Comparison of ENCODE assay signal across 14 mouse cellular contexts in the genomic region with DNA sequence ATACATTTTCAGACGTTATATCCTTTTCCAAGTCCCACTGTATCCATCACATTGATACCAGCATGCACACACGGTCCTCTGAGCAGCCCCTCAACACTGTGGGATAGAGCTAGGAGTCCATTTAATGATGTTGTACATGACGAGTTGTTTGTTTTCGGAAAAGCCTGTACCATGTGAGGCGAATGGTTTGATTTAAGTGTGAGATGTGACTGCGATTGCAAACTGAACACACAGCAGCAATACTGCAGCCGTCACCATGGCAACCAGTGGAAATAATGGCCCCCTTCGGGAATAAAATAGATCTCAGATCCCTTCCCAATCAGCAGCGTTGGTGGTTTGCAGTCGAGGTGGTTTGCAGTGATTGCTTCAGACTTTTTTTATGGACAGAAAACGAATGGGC.
A peak's percentile ranks its signal among the peaks of the same experiment; 100 is the strongest.
DNase-seq lines count a peak whose midpoint lies in the region; ATAC-seq and TF ChIP-seq lines count a peak whose summit lies in the region.
"Had no signal": no experiment of that assay in that cellular context is flagged by ENCODE, and none has a peak within 500 bp of the region (broad histone marks: within the 10 kb centered on the region; RNA-seq: fewer than 3 reads in every experiment).

No protein-coding gene starts in this region.

- H3K27me3 ChIP-seq in embryonic facial prominence, embryonic 14.5 days (replicated peaks; ENCODE audit: control insufficient read depth, insufficient read depth, low read length): no peaks in the 10 kb centered on the region
- H3K27me3 ChIP-seq in hindbrain, postnatal 0 days (ENCODE audit: insufficient read depth, low read length): no peaks in the 10 kb centered on the region
- H3K27me3 ChIP-seq in neural tube, embryonic 14.5 days (ENCODE audit: control insufficient read depth, insufficient read depth, low read length): no peaks in the 10 kb centered on the region
- H3K27me3 ChIP-seq: CH12.LX; heart, embryonic 15.5 days had no signal

- no peak for TF ChIP-seq CTCF in brain, embryonic 14.5 days (IDR thresholded peaks at IDR 0.05; ENCODE audit: borderline replicate concordance, extremely low read depth, insufficient read depth, insufficient read length)
- TF ChIP-seq CTCF in hindbrain, postnatal 0 days (IDR thresholded peaks at IDR 0.05; ENCODE audit: low read depth): no peak
- TF ChIP-seq CTCF in lung, adult 2 months (IDR thresholded peaks at IDR 0.05; ENCODE audit: insufficient read depth, low read length): no peak

- DNase-seq in brain, embryonic 14.5 days (ENCODE audit: low read depth): peak; percentile 91
- DNase-seq in embryonic facial prominence, embryonic 14.5 days (ENCODE audit: low spot score): peak; percentile 60
- peak; percentile 87 for DNase-seq in hindbrain, postnatal 0 days (ENCODE audit: low spot score)
- DNase-seq in adrenal gland, adult 8-10 months: no peak
- no peak for DNase-seq in cerebellum, adult 18-20 months
- no peak for DNase-seq in lung, adult 2 months
- DNase-seq: gastrocnemius, postnatal 25 days; liver; lung, postnatal 4 days had no signal

- no peaks in the 10 kb centered on the region for H3K4me1 ChIP-seq in embryonic facial prominence, embryonic 14.5 days (ENCODE audit: control insufficient read depth, insufficient read depth, low read length)
- peaks cover 21% of the 10 kb centered on the region for H3K4me1 ChIP-seq in hindbrain, postnatal 0 days (ENCODE audit: insufficient read depth, low read length)
- peaks cover 27% of the 10 kb centered on the region for H3K4me1 ChIP-seq in neural tube, embryonic 14.5 days (ENCODE audit: control insufficient read depth, insufficient read depth, low read length)
- no peaks in the 10 kb centered on the region for H3K4me1 ChIP-seq in lung, adult 2 months (ENCODE audit: control insufficient read depth, insufficient read depth, low read length)
- H3K4me1 ChIP-seq: heart, embryonic 15.5 days had no signal

- no peak overlapping the region for H3K27ac ChIP-seq in embryonic facial prominence, embryonic 14.5 days (replicated peaks; ENCODE audit: low read depth, low read length)
- H3K27ac ChIP-seq in hindbrain, postnatal 0 days: peak overlapping the region; percentile 64
- peak overlapping the region; percentile 85 for H3K27ac ChIP-seq in neural tube, embryonic 14.5 days (ENCODE audit: low read depth, low read length)
- H3K27ac ChIP-seq: heart, embryonic 15.5 days had no signal

- no peak for ATAC-seq in embryonic facial prominence, embryonic 14.5 days (ENCODE audit: low read depth)
- 0 out of 2 replicates have a peak, but pooled peaks have one; percentile 39 for ATAC-seq in hindbrain, postnatal 0 days
- peak; percentile 84 for ATAC-seq in neural tube, embryonic 14.5 days (ENCODE audit: low read depth)
- ATAC-seq: intestine, embryonic 16.5 days had no signal

- 58% methylated on average over 11 of the region's 11 CpGs for WGBS in embryonic facial prominence, embryonic 14.5 days
- WGBS in hindbrain, postnatal 0 days: 33% methylated on average over 11 of the region's 11 CpGs
- 28% methylated on average over 11 of the region's 11 CpGs for WGBS in neural tube, embryonic 14.5 days
- 66% methylated on average over 11 of the region's 11 CpGs for WGBS in lung, adult 2 months

- no peak overlapping the region for H3K4me2 ChIP-seq in embryonic facial prominence, embryonic 14.5 days (ENCODE audit: low read depth, low read length)
- peak overlapping the region; percentile 6; the same call in 1 of the 2 replicates for H3K4me2 ChIP-seq in hindbrain, postnatal 0 days (ENCODE audit: low read depth, low read length)
- peak overlapping the region; percentile 24 for H3K4me2 ChIP-seq in neural tube, embryonic 14.5 days (ENCODE audit: low read depth, low read length)
- H3K4me2 ChIP-seq: heart, embryonic 15.5 days had no signal

- H3K4me3 ChIP-seq in embryonic facial prominence, embryonic 14.5 days (ENCODE audit: low read depth, low read length): no peak overlapping the region
- H3K4me3 ChIP-seq in hindbrain, postnatal 0 days (ENCODE audit: low read length): no peak overlapping the region
- no peak overlapping the region for H3K4me3 ChIP-seq in neural tube, embryonic 14.5 days (ENCODE audit: low read depth, low read length)
- no peak overlapping the region for H3K4me3 ChIP-seq in lung, adult 2 months (replicated peaks; ENCODE audit: extremely low read depth, low read depth, low read length)
- H3K4me3 ChIP-seq: erythroblast, embryonic 14.5 days; heart, embryonic 15.5 days had no signal

- H3K9me3 ChIP-seq in embryonic facial prominence, embryonic 14.5 days (ENCODE audit: control insufficient read depth, low read length): no peaks in the 10 kb centered on the region
- H3K9me3 ChIP-seq in hindbrain, postnatal 0 days (ENCODE audit: low read length): no peaks in the 10 kb centered on the region
- H3K9me3 ChIP-seq in neural tube, embryonic 14.5 days (ENCODE audit: control insufficient read depth, low read length): no peaks in the 10 kb centered on the region
- H3K9me3 ChIP-seq: heart, embryonic 15.5 days had no signal

- H3K9ac ChIP-seq in embryonic facial prominence, embryonic 14.5 days (ENCODE audit: low read depth, low read length): no peak overlapping the region
- no peak overlapping the region for H3K9ac ChIP-seq in hindbrain, postnatal 0 days (replicated peaks; ENCODE audit: low read length)
- no peak overlapping the region for H3K9ac ChIP-seq in neural tube, embryonic 14.5 days (replicated peaks; ENCODE audit: low read depth, low read length)
- H3K9ac ChIP-seq: heart, embryonic 15.5 days had no signal

- H3K36me3 ChIP-seq in embryonic facial prominence, embryonic 14.5 days (ENCODE audit: control insufficient read depth, insufficient read depth, low read length): no peaks in the 10 kb centered on the region
- no peaks in the 10 kb centered on the region for H3K36me3 ChIP-seq in hindbrain, postnatal 0 days (ENCODE audit: insufficient read depth, low read length)
- H3K36me3 ChIP-seq in neural tube, embryonic 14.5 days (ENCODE audit: control insufficient read depth, insufficient read depth, low read length): no peaks in the 10 kb centered on the region
- H3K36me3 ChIP-seq: heart, embryonic 15.5 days had no signal

- no peak for TF ChIP-seq POLR2A in brain, embryonic 14.5 days (IDR thresholded peaks at IDR 0.05; ENCODE audit: borderline replicate concordance, extremely low read depth, insufficient read depth, insufficient read length, poor library complexity, severe bottlenecking)
- no peak for TF ChIP-seq POLR2A in lung, adult 2 months (IDR thresholded peaks at IDR 0.05; ENCODE audit: borderline replicate concordance, extremely low read depth, low read depth, low read length)

Comparison
In these comparisons a context has a peak if more than half of its experiments do, and no peak if none do; other contexts are left out.
1. DNase-seq: peak in brain, embryonic 14.5 days (single experiment), embryonic facial prominence, embryonic 14.5 days (single experiment) and hindbrain, postnatal 0 days (single experiment); none in adrenal gland, adult 8-10 months (single experiment), cerebellum, adult 18-20 months (0 of 2) and lung, adult 2 months (single experiment).